Mouse (Mus musculus) midbrain, postnatal 0 days (tissue): Measurements from ENCODE around the gene Bcar3. TPM values are rescaled to one million over a fixed set of nuclear protein-coding genes. Genes with fewer than 3 reads are reported as not detected.

Experiments used
- ATAC-seq: fragments of 200-750 bp; cut with Nextera tagmentation; 2 replicates; pipeline ENCODE4 v1.8.0; 2017; ENCODE audit warnings: moderate number of reproducible peaks, mild to moderate bottlenecking, moderate TSS enrichment, moderate library complexity; ENCODE audit not compliant: low FRiP score
- DNase-seq: peaks from one replicate; pipeline ENCODE4 v3.0.0-alpha.2; 2015; ENCODE audit warnings: low spot score
- H3K27ac ChIP-seq: fragments of 300-500 bp; sonication (generic); 2 replicates; pipeline ENCODE4 v1.5.1; 2014; ENCODE audit warnings: low read depth, mild to moderate bottlenecking, low read length, mixed read lengths
- H3K27me3 ChIP-seq: fragments of 300-500 bp; sonication (generic); 2 replicates; pipeline ENCODE4 v1.6.1; 2014; ENCODE audit warnings: low read length, control low read depth, mixed read lengths; ENCODE audit not compliant: insufficient read depth
- H3K36me3 ChIP-seq: fragments of 300-500 bp; sonication (generic); 2 replicates; pipeline ENCODE4 v1.6.1; 2014; ENCODE audit warnings: low read length, control low read depth, mixed read lengths; ENCODE audit not compliant: insufficient read depth
- H3K4me1 ChIP-seq: fragments of 300-500 bp; sonication (generic); 2 replicates; pipeline ENCODE4 v1.6.1; 2014; ENCODE audit warnings: mild to moderate bottlenecking, control low read depth, antibody characterized with exemption, low read length, mixed read lengths; ENCODE audit not compliant: insufficient read depth
- H3K4me2 ChIP-seq: fragments of 300-500 bp; sonication (generic); 2 replicates; pipeline ENCODE4 v1.6.1; 2014; ENCODE audit warnings: low read depth, mild to moderate bottlenecking, low read length, mixed read lengths; ENCODE audit not compliant: poor library complexity, severe bottlenecking
- H3K4me3 ChIP-seq: fragments of 300-500 bp; sonication (generic); 2 replicates; pipeline ENCODE4 v1.5.1; 2014; ENCODE audit warnings: low read depth, mild to moderate bottlenecking, low read length, moderate library complexity
- H3K9ac ChIP-seq: fragments of 300-500 bp; sonication (generic); replicated peaks from 2 replicates; pipeline ENCODE4 v1.6.1; 2014; ENCODE audit warnings: mild to moderate bottlenecking, low read length, moderate library complexity, mixed read lengths; ENCODE audit not compliant: poor library complexity, severe bottlenecking
- H3K9me3 ChIP-seq: fragments of 300-500 bp; sonication (generic); 2 replicates; pipeline ENCODE4 v1.6.1; 2016; ENCODE audit warnings: low read length, control low read depth
- CTCF ChIP-seq: IDR thresholded peaks from 2 replicates; pipeline ENCODE4 v1.5.1; 2016; ENCODE audit warnings: antibody characterized with exemption, mild to moderate bottlenecking
- WGBS: fragments of 180-500 bp; shearing (Covaris S2); extraction: QIAGEN DNeasy Blood & Tissue Kit; methylation state at CpG from one replicate; pipeline ENCODE4 v1.1.7; 2014; 5-methylcytosine and 5-hydroxymethylcytosine counted together
- polyA plus RNA-seq: library from polyadenylated mRNA; unstranded; fragments of >200 nt; fragmentation: Nextera tagmentation; extraction: Ambion mirVana; gene quantifications from 2 replicates; pipeline ENCODE4 v1.2.1, GENCODE M21; 2015
- total RNA-seq: library from RNA; depleted of rRNA; stranded (reverse); fragments of >200 nt; gene quantifications from 2 replicates; pipeline ENCODE4 v1.2.3, GENCODE M21; 2014

Gene Bcar3
- total and polyA plus RNA-seq, 2 experiments from 2014 or later, result 6.0 to 27.2 TPM

DNA sequence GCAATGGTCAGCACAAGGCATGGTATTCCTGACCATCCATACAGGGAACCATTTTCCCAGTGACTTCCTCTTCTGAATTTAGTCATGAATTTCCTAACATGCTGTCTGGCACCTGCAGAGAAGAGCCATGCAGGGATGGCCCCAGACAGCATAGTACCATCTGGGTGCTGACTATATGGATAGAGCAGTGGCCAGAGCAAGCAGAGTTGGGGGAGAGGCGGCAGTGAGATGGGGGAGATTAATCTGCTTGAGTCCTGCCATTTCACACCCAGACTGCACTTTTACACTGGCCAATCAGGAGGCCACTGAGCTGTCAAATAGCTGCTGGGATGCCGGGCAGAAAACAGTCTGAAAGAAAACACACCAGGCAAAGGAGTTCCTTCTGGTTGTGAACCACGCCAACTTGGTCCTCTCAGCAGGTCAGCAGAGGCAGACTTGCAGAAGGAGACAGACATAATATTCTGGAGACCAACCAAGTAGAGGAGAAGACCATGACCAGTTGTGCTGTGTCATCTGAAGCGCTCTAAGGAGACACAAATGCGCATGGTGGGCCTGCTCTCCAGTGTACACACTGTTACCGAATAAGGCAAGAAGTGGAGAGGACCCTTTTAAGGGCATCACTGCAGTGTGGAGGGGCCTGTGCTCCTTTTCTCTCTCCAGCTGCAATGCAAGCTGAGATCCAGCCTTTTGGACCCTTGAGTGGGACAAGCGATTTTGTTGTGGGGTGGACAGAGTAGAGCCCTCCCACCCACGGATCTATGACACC, 242.2 kb downstream of the Bcar3 start:
- Histone ChIP-seq H3K9me3 (no peaks in the 10 kb centered on the region), H3K4me1 (no peaks in the 10 kb centered on the region), H3K36me3 (peaks cover 24% of the 10 kb centered on the region), H3K9ac (no peak overlapping the region), H3K27ac (no peak overlapping the region), H3K4me3 (no peak overlapping the region), H3K4me2 (no peak overlapping the region), H3K27me3 (no peaks in the 10 kb centered on the region)
- no peak for DNase-seq
- no peak for TF ChIP-seq CTCF
- WGBS, result 85% methylated on average over 8 of the region's 8 CpGs
- ATAC-seq, result peak; percentile 39

DNA sequence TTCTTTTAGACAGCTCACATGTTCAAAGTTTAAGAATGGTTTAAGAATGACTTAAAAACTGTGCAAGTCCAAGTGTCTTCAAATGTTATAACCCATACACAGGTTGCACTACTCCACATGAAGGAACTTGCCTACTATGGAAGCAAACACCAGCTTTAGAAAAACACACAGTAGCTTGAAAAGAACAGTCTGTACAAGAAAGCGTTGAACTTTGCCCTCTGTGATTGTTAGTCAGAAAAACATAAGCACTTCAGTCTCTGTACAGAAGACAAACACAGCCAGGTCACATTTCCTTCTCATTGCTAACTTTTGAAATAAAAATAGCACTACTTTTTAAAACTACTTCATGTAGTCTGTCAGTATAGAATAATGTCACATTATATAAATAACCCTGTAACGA, 244.9 kb downstream of the Bcar3 start:
- Histone ChIP-seq H3K4me2 (no peak overlapping the region), H3K27me3 (no peaks in the 10 kb centered on the region), H3K27ac (no peak overlapping the region), H3K9me3 (no peaks in the 10 kb centered on the region), H3K4me3 (no peak overlapping the region), H3K36me3 (peaks cover 41% of the 10 kb centered on the region), H3K9ac (no peak overlapping the region), H3K4me1 (no peaks in the 10 kb centered on the region)
- no peak for TF ChIP-seq CTCF
- 94% methylated on average over 2 of the region's 2 CpGs for WGBS
- no peak for ATAC-seq
- no peak for DNase-seq

DNA sequence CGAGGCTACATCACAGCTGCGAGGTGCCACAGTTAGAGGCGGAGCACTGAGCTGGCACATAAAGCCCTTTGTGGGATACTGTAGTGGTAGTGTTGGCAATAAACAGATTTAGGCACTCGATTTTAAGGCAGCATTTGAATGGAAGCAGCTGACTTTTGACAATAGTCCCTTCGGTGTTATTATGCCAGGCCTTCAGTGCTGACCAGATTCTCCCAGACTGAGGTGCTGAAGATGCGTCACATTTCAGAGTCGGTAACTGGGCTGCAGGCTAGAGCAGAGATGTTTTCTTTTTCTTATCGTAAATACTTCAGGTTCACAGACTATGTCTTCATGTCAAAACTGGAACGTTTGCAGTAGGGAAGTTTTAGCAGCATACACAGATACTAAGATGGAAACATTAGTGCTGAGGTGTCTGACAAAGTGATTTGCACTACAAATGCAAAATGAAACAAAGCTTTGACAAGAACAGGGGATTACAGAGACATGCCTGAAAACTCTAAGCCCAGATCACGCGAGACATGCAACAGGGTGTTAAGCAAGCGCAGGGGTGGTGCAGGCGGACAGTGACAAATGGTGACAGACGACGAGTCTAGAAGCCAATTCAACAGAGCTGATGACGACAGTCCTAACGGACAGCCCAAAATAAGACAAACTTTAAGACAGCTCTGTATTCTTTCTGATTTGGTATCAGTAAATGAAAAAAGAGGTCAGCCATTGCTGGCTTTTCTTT, 246.2 kb downstream of the Bcar3 start:
- no peak overlapping the region for H3K9ac ChIP-seq
- H3K36me3 ChIP-seq, result peaks cover 50% of the 10 kb centered on the region
- H3K4me1 ChIP-seq, result no peaks in the 10 kb centered on the region
- no peaks in the 10 kb centered on the region for H3K9me3 ChIP-seq
- no peak for TF ChIP-seq CTCF
- no peak overlapping the region for H3K4me2 ChIP-seq
- no peaks in the 10 kb centered on the region for H3K27me3 ChIP-seq
- 79% methylated on average over 17 of the region's 17 CpGs for WGBS
- H3K27ac ChIP-seq, result no peak overlapping the region
- H3K4me3 ChIP-seq, result no peak overlapping the region
- DNase-seq (no peak), ATAC-seq (no peak)

DNA sequence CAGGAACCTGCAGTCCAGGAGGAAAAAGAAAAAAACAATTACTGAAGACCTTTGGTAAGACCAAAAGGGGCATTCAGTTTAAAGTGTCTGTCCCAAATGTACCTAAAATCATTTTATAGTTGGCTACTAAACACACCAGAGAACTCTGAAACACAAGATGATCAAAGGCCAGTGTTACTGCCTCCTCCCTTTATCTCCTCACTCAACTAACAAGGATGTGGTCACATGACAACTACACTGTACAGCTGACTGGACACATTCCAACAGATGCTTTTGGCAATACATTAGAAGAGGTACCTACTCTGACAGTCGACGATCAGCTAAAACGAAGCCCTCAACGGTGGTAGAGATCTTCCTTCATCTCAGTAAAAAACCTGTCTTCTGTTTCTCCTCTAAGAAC, 247.0 kb downstream of the Bcar3 start:
- TF ChIP-seq CTCF, result no peak
- Histone ChIP-seq H3K27ac (no peak overlapping the region), H3K4me1 (no peaks in the 10 kb centered on the region), H3K9ac (no peak overlapping the region), H3K9me3 (no peaks in the 10 kb centered on the region), H3K4me3 (no peak overlapping the region), H3K4me2 (no peak overlapping the region), H3K36me3 (peaks cover 50% of the 10 kb centered on the region), H3K27me3 (no peaks in the 10 kb centered on the region)
- DNase-seq (no peak), ATAC-seq (no peak)
- 83% methylated on average over 4 of the region's 4 CpGs for WGBS

DNA sequence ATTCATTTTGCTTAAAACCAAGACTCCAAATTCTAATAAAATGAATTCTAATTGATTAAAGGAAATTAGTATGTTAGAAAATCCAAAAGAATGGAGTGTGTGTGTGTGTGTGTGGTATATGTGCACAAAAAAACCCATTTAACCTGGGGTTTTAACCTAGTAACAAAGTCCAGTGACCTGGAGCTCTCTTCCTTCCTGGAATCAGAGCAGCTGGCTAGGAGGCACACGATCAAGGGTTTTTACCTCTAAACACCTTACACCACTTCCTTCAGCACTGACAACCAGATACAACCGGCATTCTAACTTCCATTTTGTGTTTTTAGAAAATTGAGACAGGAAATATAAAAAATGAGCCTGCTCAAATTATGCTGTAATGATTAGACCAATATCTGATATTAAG, 251.4 kb downstream of the Bcar3 start:
- DNase-seq, result no peak
- H3K4me3 ChIP-seq, result no peak overlapping the region
- no peaks in the 10 kb centered on the region for H3K9me3 ChIP-seq
- H3K4me1 ChIP-seq, result no peaks in the 10 kb centered on the region
- no peak for TF ChIP-seq CTCF
- H3K36me3 ChIP-seq, result peaks cover 35% of the 10 kb centered on the region
- H3K4me2 ChIP-seq, result no peak overlapping the region
- ATAC-seq, result no peak
- H3K27ac ChIP-seq, result no peak overlapping the region
- no peak overlapping the region for H3K9ac ChIP-seq
- no peaks in the 10 kb centered on the region for H3K27me3 ChIP-seq
- WGBS, result 91% methylated on average over 2 of the region's 2 CpGs

DNA sequence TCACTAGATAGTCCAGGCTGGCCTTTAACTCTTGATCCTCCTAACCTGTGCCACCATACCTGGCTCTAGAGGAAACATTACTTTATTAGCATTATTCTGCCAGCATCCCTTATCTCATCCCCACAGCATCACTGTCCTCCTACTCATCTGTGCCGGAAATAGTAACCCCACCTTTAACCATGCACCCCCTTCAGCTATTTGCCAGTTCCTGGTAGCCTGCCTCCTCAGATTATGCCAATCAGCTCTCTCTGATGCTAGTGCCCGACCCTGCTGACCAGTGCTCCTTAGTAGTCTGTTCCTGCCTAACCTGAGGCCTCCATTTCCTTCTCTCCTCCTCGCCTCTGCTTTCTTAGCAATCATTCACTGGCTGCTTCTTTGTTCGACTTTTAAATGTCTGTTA, 253.5 kb downstream of the Bcar3 start:
- Histone ChIP-seq H3K27ac (no peak overlapping the region), H3K9ac (no peak overlapping the region), H3K4me2 (no peak overlapping the region), H3K27me3 (no peaks in the 10 kb centered on the region), H3K9me3 (no peaks in the 10 kb centered on the region), H3K4me3 (no peak overlapping the region), H3K4me1 (no peaks in the 10 kb centered on the region), H3K36me3 (peaks cover 24% of the 10 kb centered on the region)
- DNase-seq, result no peak
- TF ChIP-seq CTCF, result no peak
- no peak for ATAC-seq
- 88% methylated on average over 4 of the region's 4 CpGs for WGBS
